In genomic region chr2:126399454-126399853, GRCm38 (mm10) we compare ENCODE assay signal across 19 mouse cellular contexts.
"Had no signal": no experiment of that assay in that cellular context is flagged by ENCODE, and none has a peak within 500 bp of the region (broad histone marks: within the 10 kb centered on the region; RNA-seq: fewer than 3 reads in every experiment).

No protein-coding gene starts in this region.

- H3K4me3 ChIP-seq: liver, embryonic 15.5 days; lung, embryonic 15.5 days; midbrain, embryonic 10.5 days; midbrain, embryonic 12.5 days; neural tube, embryonic 12.5 days had no signal

- DNase-seq: liver, postnatal 0 days; lung, adult 2 months; lung, postnatal 14 days; lung, postnatal 36 days; midbrain, embryonic 14.5 days; right cerebral cortex, adult 18-20 months; right cerebral cortex, postnatal 25 days; right cerebral cortex, postnatal 4 days; spleen, adult 18-20 months; thymus, adult 18-20 months; thymus, postnatal 14 days; thymus, postnatal 36 days had no signal

- H3K27me3 ChIP-seq: liver, embryonic 15.5 days; lung, embryonic 15.5 days; midbrain, embryonic 12.5 days; neural tube, embryonic 12.5 days had no signal

- ATAC-seq: liver, postnatal 0 days; lung, postnatal 0 days; midbrain, embryonic 16.5 days had no signal

- H3K36me3 ChIP-seq: liver, embryonic 15.5 days; lung, embryonic 15.5 days; midbrain, embryonic 10.5 days; midbrain, embryonic 12.5 days; neural tube, embryonic 12.5 days had no signal
